Mouse (Mus musculus) hindbrain, embryonic 15.5 days (tissue): Measurements from ENCODE around the gene Tmem184c. TPM values are rescaled to one million over a fixed set of nuclear protein-coding genes. Genes with fewer than 3 reads are reported as not detected.

ENCODE experiments used
- ATAC-seq: fragments of 200-750 bp; cut with Nextera tagmentation; 2 replicates; pipeline ENCODE4 v1.8.0; 2017; ENCODE audit warnings: low read depth, moderate number of reproducible peaks, moderate TSS enrichment; ENCODE audit not compliant: low FRiP score
- H3K27ac ChIP-seq: fragments of 300-500 bp; sonication (generic); replicated peaks from 2 replicates; pipeline ENCODE4 v1.5.1; 2015; ENCODE audit warnings: mild to moderate bottlenecking, inconsistent platforms
- H3K27me3 ChIP-seq: fragments of 300-500 bp; sonication (generic); 2 replicates; pipeline ENCODE4 v1.6.1; 2015; ENCODE audit warnings: control low read depth, inconsistent platforms
- H3K36me3 ChIP-seq: fragments of 300-500 bp; sonication (generic); 2 replicates; pipeline ENCODE4 v1.6.1; 2015; ENCODE audit warnings: control low read depth, inconsistent platforms
- H3K4me1 ChIP-seq: fragments of 300-500 bp; sonication (generic); replicated peaks from 2 replicates; pipeline ENCODE4 v1.6.1; 2015; ENCODE audit warnings: control low read depth, inconsistent platforms
- H3K4me2 ChIP-seq: fragments of 300-500 bp; sonication (generic); 2 replicates; pipeline ENCODE4 v1.6.1; 2015; ENCODE audit warnings: moderate library complexity, mild to moderate bottlenecking, inconsistent platforms
- H3K4me3 ChIP-seq: fragments of 300-500 bp; sonication (generic); 2 replicates; pipeline ENCODE4 v1.5.1; 2015; ENCODE audit warnings: mild to moderate bottlenecking, inconsistent platforms
- H3K9ac ChIP-seq: fragments of 300-500 bp; sonication (generic); 2 replicates; pipeline ENCODE4 v1.6.1; 2015; ENCODE audit warnings: inconsistent platforms
- H3K9me3 ChIP-seq: fragments of 300-500 bp; sonication (generic); 2 replicates; pipeline ENCODE4 v1.6.1; 2016; ENCODE audit warnings: control low read depth, inconsistent platforms
- WGBS: fragments of 180-500 bp; shearing (Covaris S2); methylation state at CpG from one replicate; pipeline ENCODE4 v1.1.7; 2015; 5-methylcytosine and 5-hydroxymethylcytosine counted together
- polyA plus RNA-seq: library from polyadenylated mRNA; unstranded; fragments of >200 nt; fragmentation: Nextera tagmentation; extraction: Ambion mirVana; gene quantifications from 2 replicates; pipeline ENCODE4 v1.2.1, GENCODE M21; 2015

The Tmem184c gene
- 65.9 and 67.6 TPM in 2 replicates for polyA plus RNA-seq

DNA sequence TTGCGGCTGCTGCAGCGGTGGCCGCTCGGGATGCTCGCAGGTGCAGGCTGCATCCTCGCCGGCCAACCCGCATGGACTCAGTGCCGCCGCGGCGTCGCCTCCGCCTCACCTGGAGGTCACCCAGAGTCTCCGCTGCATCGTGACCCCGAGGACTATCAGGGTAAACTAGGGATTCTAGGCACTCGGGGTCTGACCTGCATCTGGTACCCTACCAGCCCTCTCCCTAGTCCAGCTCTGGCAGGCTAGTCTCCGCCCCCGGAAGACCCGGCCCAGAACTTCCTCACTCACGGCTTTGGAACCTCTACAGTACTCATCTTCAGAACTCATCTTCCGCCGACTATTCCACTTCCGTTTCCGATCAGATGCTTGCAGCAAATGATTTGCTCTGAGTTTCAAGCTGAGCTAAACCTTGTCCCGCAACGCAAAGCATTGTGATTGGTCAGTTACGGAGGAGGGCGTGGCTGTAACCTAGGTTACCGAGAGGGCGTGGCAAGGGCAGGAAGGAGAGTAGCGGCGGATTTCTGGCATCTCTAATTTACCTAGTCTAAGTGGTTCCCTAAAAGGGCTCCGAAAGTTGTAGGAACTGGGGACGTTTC lies at the start of gene Tmem184c:
Gene Tmem184c (minus strand): TSS at position 325 of the 596 bp plus-strand sequence.
- 0% methylated on average over 36 of the region's 36 CpGs for WGBS
- H3K4me2 ChIP-seq, result peak within 1 kb of the TSS; percentile 81
- peak; percentile 99 for ATAC-seq

GRCm38 (mm10) chr8:77659534-77660080 lies 49.1 kb upstream of the Tmem184c start:
- 79% methylated on average over 4 of the region's 4 CpGs for WGBS

More for the DNA sequence above, at the start of gene Tmem184c:
- Histone ChIP-seq H3K9me3 (no peaks in the 10 kb centered on the region), H3K27me3 (no peaks in the 10 kb centered on the region), H3K9ac (peak within 1 kb of the TSS; percentile 63), H3K36me3 (no peaks in the 10 kb centered on the region), H3K4me3 (peak within 1 kb of the TSS; percentile 83), H3K27ac (peak within 1 kb of the TSS; percentile 81), H3K4me1 (peaks cover 24% of the 10 kb centered on the region)

DNA sequence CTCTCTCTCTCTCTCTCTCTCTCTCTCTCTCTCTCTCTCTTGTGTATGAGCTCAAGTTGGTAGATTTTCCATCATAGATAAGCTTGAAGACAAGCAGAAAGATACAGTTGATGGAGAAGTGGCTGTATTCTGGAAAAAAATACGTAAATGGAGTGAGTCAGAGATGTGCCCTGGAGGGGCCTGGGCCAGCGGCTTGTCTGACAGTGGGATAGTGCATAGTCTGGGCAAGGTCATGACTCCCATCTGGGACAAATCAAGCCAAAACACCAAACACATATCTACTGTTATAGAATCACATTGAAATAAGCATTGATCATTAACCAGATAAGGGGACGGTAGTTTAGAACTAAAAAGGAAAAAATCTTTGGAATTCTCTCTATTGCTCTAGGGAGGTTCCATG lies 47.9 kb upstream of the Tmem184c start:
- Histone ChIP-seq H3K4me2 (no peak overlapping the region), H3K27ac (no peak overlapping the region), H3K36me3 (no peaks in the 10 kb centered on the region), H3K9me3 (no peaks in the 10 kb centered on the region), H3K4me1 (no peaks in the 10 kb centered on the region), H3K9ac (no peak overlapping the region), H3K27me3 (no peaks in the 10 kb centered on the region), H3K4me3 (no peak overlapping the region)
- ATAC-seq, result no peak
- 78% methylated on average over 3 of the region's 3 CpGs for WGBS

More at GRCm38 (mm10) chr8:77659534-77660080, 49.1 kb upstream of the Tmem184c start:
- ATAC-seq, result no peak
- no peak overlapping the region for H3K4me2 ChIP-seq
- H3K9ac ChIP-seq, result no peak overlapping the region
- no peaks in the 10 kb centered on the region for H3K36me3 ChIP-seq
- H3K4me1 ChIP-seq, result no peaks in the 10 kb centered on the region
- no peak overlapping the region for H3K4me3 ChIP-seq
- no peaks in the 10 kb centered on the region for H3K9me3 ChIP-seq
- H3K27me3 ChIP-seq, result no peaks in the 10 kb centered on the region
- H3K27ac ChIP-seq, result no peak overlapping the region

DNA sequence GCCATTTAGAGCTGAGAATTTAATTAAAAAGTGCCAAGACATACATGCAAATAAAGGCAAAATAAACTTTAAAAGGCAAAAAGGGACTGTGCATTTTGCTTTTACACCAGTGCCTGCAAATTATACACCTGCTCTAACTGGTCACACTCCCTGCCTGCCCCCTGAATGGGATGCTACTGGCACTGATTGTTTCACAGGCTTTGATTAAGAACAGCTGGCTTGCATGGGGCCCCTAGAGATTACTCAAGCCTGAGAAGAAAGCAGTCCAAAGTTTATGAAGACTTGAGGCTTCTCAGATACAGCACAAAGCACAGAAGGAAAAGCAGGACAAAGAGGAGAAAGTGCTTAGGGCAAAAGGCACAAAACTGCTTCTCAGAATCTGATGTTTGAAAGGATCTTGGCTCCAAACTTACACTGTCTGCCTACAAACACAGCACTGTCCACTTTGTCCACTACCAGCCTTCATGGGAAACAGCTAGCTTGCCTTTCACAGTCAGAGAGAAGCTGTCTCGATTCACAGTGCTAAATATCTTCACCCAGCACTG lies 40.2 kb upstream of the Tmem184c start:
- H3K36me3 ChIP-seq, result no peaks in the 10 kb centered on the region
- H3K4me3 ChIP-seq, result no peak overlapping the region
- no peak overlapping the region for H3K4me2 ChIP-seq
- no peak overlapping the region for H3K9ac ChIP-seq
- H3K27me3 ChIP-seq, result no peaks in the 10 kb centered on the region
- H3K4me1 ChIP-seq, result no peaks in the 10 kb centered on the region
- H3K9me3 ChIP-seq, result no peaks in the 10 kb centered on the region
- WGBS, result 77% methylated on average over 1 of the region's 1 CpGs
- ATAC-seq, result no peak
- H3K27ac ChIP-seq, result no peak overlapping the region

- H3K27ac ChIP-seq, result no peak overlapping the region
- WGBS, result 64% methylated on average over 5 of the region's 5 CpGs
- no peaks in the 10 kb centered on the region for H3K27me3 ChIP-seq
- H3K4me1 ChIP-seq, result no peaks in the 10 kb centered on the region
- no peak overlapping the region for H3K4me3 ChIP-seq
- no peaks in the 10 kb centered on the region for H3K36me3 ChIP-seq
- no peak overlapping the region for H3K9ac ChIP-seq
- H3K9me3 ChIP-seq, result no peaks in the 10 kb centered on the region
- no peak overlapping the region for H3K4me2 ChIP-seq
- no peak for ATAC-seq
Observed at GRCm38 (mm10) chr8:77640093-77640839, 29.8 kb upstream of the Tmem184c start.

GRCm38 (mm10) chr8:77637593-77637992 lies 27.1 kb upstream of the Tmem184c start:
- WGBS, result 96% methylated on average over 3 of the region's 3 CpGs
- Histone ChIP-seq H3K4me2 (no peak overlapping the region), H3K9me3 (no peaks in the 10 kb centered on the region), H3K4me1 (no peaks in the 10 kb centered on the region), H3K27ac (no peak overlapping the region), H3K36me3 (no peaks in the 10 kb centered on the region), H3K4me3 (no peak overlapping the region), H3K9ac (no peak overlapping the region), H3K27me3 (no peaks in the 10 kb centered on the region)
- no peak for ATAC-seq

GRCm38 (mm10) chr8:77634035-77634434 lies 23.5 kb upstream of the Tmem184c start:
- Histone ChIP-seq H3K4me3 (no peak overlapping the region), H3K36me3 (no peaks in the 10 kb centered on the region), H3K27ac (no peak overlapping the region), H3K4me1 (0 out of 2 replicates have a peak, but pooled peaks cover 4% of the 10 kb centered on the region), H3K27me3 (no peaks in the 10 kb centered on the region), H3K4me2 (no peak overlapping the region), H3K9me3 (no peaks in the 10 kb centered on the region), H3K9ac (no peak overlapping the region)
- 85% methylated on average over 5 of the region's 5 CpGs for WGBS
- no peak for ATAC-seq

DNA sequence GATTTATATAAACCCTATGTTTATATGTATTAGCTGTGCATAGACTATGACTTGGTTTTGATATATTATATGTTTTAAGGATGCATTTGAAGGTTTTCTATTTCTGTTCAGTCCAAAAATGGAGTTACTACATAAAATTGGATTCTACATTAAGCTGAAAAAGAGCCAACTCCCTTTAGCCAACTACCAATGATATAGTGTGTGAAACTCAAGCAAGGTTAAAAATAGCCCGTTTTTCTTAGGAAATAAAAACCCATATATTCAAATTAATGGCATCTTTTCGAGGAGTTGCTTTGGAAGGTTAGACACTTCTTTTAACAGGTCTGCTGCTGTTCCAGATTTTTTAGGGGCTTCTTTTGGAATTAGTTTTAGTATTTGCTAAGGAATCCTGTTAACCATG lies 22.7 kb upstream of the Tmem184c start:
- no peak overlapping the region for H3K4me3 ChIP-seq
- H3K4me1 ChIP-seq, result 0 out of 2 replicates have a peak, but pooled peaks cover 4% of the 10 kb centered on the region
- no peak overlapping the region for H3K4me2 ChIP-seq
- no peak overlapping the region for H3K9ac ChIP-seq
- ATAC-seq, result no peak
- no peaks in the 10 kb centered on the region for H3K27me3 ChIP-seq
- H3K9me3 ChIP-seq, result no peaks in the 10 kb centered on the region
- WGBS, result 94% methylated on average over 2 of the region's 2 CpGs
- H3K36me3 ChIP-seq, result no peaks in the 10 kb centered on the region
- H3K27ac ChIP-seq, result no peak overlapping the region

DNA sequence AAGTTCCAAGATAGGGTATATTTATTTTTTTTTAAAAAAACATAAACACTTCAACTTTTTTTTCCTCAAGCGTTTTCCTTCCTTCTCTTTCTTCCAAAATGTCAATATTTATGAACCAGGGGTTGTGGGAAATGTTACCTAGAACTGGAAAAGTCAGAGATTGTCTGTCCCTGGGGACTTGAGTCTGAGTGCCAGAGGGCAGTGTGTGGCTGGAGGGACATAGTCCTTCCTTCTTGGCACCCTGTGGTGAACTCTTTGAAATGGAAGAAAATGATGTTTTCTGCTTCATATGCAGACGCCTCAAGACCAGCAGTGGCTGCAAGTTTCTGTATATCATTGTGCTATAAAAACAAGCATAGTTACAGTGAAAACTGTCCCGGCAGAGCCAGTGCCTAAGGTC lies 20.2 kb upstream of the Tmem184c start:
- no peaks in the 10 kb centered on the region for H3K9me3 ChIP-seq
- H3K27me3 ChIP-seq, result no peaks in the 10 kb centered on the region
- WGBS, result 43% methylated on average over 3 of the region's 3 CpGs
- 0 out of 2 replicates have a peak, but pooled peaks cover 4% of the 10 kb centered on the region for H3K4me1 ChIP-seq
- H3K27ac ChIP-seq, result no peak overlapping the region
- no peak overlapping the region for H3K4me2 ChIP-seq
- ATAC-seq, result no peak
- H3K4me3 ChIP-seq, result no peak overlapping the region
- H3K9ac ChIP-seq, result no peak overlapping the region
- H3K36me3 ChIP-seq, result no peaks in the 10 kb centered on the region

- peak; percentile 93 for ATAC-seq
- Histone ChIP-seq H3K9me3 (no peaks in the 10 kb centered on the region), H3K4me2 (no peak overlapping the region), H3K9ac (no peak overlapping the region), H3K36me3 (no peaks in the 10 kb centered on the region), H3K4me3 (no peak overlapping the region), H3K4me1 (0 out of 2 replicates have a peak, but pooled peaks cover 4% of the 10 kb centered on the region), H3K27me3 (no peaks in the 10 kb centered on the region), H3K27ac (no peak overlapping the region)
- 18% methylated on average over 15 of the region's 15 CpGs for WGBS
Observed at GRCm38 (mm10) chr8:77629858-77630537, 19.5 kb upstream of the Tmem184c start.

GRCm38 (mm10) chr8:77623677-77624209 lies 13.2 kb upstream of the Tmem184c start:
- Histone ChIP-seq H3K9ac (no peak overlapping the region), H3K4me2 (no peak overlapping the region), H3K27ac (no peak overlapping the region), H3K4me3 (no peak overlapping the region), H3K27me3 (no peaks in the 10 kb centered on the region), H3K36me3 (no peaks in the 10 kb centered on the region), H3K4me1 (no peaks in the 10 kb centered on the region), H3K9me3 (no peaks in the 10 kb centered on the region)
- no peak for ATAC-seq
- WGBS, result 54% methylated on average over 7 of the region's 7 CpGs
